Mouse (Mus musculus): Measurements from ENCODE around the gene Znrf2.

DNA sequence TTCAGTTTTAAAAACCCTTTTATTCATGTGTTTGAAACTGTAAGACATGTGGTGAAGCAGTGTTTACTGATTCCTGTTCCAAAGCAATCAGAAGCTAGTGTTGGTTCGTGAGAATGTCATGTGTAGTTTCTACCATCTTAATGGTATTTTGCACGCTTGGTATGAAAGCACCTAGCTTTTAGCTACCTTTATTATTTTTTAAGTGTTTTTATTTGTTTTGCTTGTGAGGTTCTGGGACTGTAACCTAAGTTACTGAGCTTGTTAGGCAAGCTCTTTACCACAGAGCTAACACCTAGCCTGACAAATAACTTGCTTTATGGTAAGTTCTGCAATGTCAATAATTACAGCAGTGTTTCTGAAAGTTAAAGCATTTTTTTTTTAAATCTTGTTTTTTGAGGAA is 1.7 kb downstream of the Znrf2 start:
- TF ChIP-seq CTCF (IDR thresholded peaks at IDR 0.05; ENCODE audit: low read depth, low read length) (no peak), TAL1 (conservative IDR thresholded peaks at IDR 0.05; ENCODE audit: low read depth, low read length) (no peak)

Measured in G1E (cell line).